Mouse (Mus musculus): Measurements from ENCODE around the gene Trappc3l. TPM values are rescaled to one million over a fixed set of nuclear protein-coding genes. Genes with fewer than 3 reads are reported as not detected.

Trappc3l gene
- polyA plus RNA-seq, 1 experiment from 2014 or later, result not detected

DNA sequence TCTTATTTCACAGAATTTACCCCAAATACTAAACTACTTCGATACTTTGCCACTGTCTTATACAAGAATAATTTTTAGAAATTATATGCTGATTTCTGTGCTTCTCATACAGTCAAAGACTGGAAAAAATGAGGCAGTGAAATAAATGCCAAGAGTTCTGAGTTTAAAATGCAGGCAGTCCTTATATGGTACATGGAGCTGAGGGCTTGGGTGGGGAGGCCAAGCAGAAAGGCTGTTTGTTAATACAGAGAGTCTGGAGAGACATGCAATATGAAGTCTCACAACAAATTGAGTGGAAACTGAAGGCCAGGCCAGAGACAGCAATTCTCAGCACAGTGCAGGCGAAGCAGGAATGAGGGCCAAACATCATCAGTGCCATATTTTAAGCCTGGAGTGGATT lies 51.1 kb downstream of the Trappc3l start:
- Histone ChIP-seq H3K9me3 (ENCODE audit: control insufficient read depth, low read length) (no peaks in the 10 kb centered on the region), H3K4me1 (ENCODE audit: control insufficient read depth, insufficient read depth, low read length) (no peaks in the 10 kb centered on the region), H3K4me2 (ENCODE audit: low read depth, low read length) (no peak overlapping the region), H3K36me3 (ENCODE audit: control insufficient read depth, insufficient read depth, low read length) (no peaks in the 10 kb centered on the region), H3K27ac (ENCODE audit: low read depth, low read length) (no peak overlapping the region), H3K9ac (replicated peaks; ENCODE audit: low read depth, low read length) (no peak overlapping the region), H3K4me3 (ENCODE audit: low read depth, low read length) (no peak overlapping the region), H3K27me3 (ENCODE audit: control insufficient read depth, insufficient read depth, low read length) (no peaks in the 10 kb centered on the region)
- WGBS, result 89% methylated on average over 2 of the region's 2 CpGs
- no peak for ATAC-seq (ENCODE audit: low read depth)

- 67% methylated on average over 3 of the region's 3 CpGs for WGBS
- H3K9me3 ChIP-seq (ENCODE audit: control insufficient read depth, low read length), result no peaks in the 10 kb centered on the region
Measured at GRCm38 (mm10) chr10:34089517-34089916, 52.1 kb downstream of the Trappc3l start.

DNA sequence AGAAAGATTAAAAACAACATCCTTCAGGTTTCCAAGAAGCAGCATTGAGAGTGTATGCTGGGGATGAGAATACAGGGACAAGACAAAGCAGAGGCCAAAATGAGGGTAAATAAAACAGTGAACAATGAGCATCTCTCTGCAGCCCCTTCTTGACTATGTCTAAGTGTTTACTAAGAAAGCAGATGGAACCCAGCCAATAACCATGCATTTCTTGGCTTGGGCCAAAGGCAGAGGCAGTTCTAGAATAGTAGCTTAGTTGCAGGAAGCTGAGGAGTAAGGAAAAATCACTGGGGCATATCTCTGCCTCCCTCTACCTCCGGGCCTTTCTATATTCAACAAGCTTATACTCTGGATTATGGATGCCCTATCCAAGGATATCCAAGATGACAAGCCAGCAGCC lies 53.1 kb downstream of the Trappc3l start:
- Histone ChIP-seq H3K4me1 (ENCODE audit: control insufficient read depth, insufficient read depth, low read length) (no peaks in the 10 kb centered on the region), H3K27me3 (ENCODE audit: control insufficient read depth, insufficient read depth, low read length) (no peaks in the 10 kb centered on the region), H3K9ac (replicated peaks; ENCODE audit: low read depth, low read length) (no peak overlapping the region), H3K4me3 (ENCODE audit: low read depth, low read length) (no peak overlapping the region), H3K9me3 (ENCODE audit: control insufficient read depth, low read length) (no peaks in the 10 kb centered on the region), H3K27ac (ENCODE audit: low read depth, low read length) (no peak overlapping the region), H3K36me3 (ENCODE audit: control insufficient read depth, insufficient read depth, low read length) (no peaks in the 10 kb centered on the region), H3K4me2 (ENCODE audit: low read depth, low read length) (no peak overlapping the region)
- WGBS, result 74% methylated on average over 1 of the region's 1 CpGs
- no peak for ATAC-seq (ENCODE audit: low read depth)

More at GRCm38 (mm10) chr10:34089517-34089916, 52.1 kb downstream of the Trappc3l start:
- Histone ChIP-seq H3K4me2 (ENCODE audit: low read depth, low read length) (no peak overlapping the region), H3K4me3 (ENCODE audit: low read depth, low read length) (no peak overlapping the region), H3K27ac (ENCODE audit: low read depth, low read length) (no peak overlapping the region), H3K9ac (replicated peaks; ENCODE audit: low read depth, low read length) (no peak overlapping the region), H3K36me3 (ENCODE audit: control insufficient read depth, insufficient read depth, low read length) (no peaks in the 10 kb centered on the region), H3K4me1 (ENCODE audit: control insufficient read depth, insufficient read depth, low read length) (no peaks in the 10 kb centered on the region), H3K27me3 (ENCODE audit: control insufficient read depth, insufficient read depth, low read length) (no peaks in the 10 kb centered on the region)
- ATAC-seq (ENCODE audit: low read depth), result no peak

- Histone ChIP-seq H3K36me3 (ENCODE audit: control insufficient read depth, insufficient read depth, low read length) (no peaks in the 10 kb centered on the region), H3K9me3 (ENCODE audit: control insufficient read depth, low read length) (no peaks in the 10 kb centered on the region), H3K4me1 (ENCODE audit: control insufficient read depth, insufficient read depth, low read length) (no peaks in the 10 kb centered on the region), H3K4me2 (ENCODE audit: low read depth, low read length) (no peak overlapping the region), H3K9ac (replicated peaks; ENCODE audit: low read depth, low read length) (no peak overlapping the region), H3K4me3 (ENCODE audit: low read depth, low read length) (no peak overlapping the region), H3K27ac (ENCODE audit: low read depth, low read length) (no peak overlapping the region), H3K27me3 (ENCODE audit: control insufficient read depth, insufficient read depth, low read length) (no peaks in the 10 kb centered on the region)
- 81% methylated on average over 5 of the region's 5 CpGs for WGBS
- no peak for ATAC-seq (ENCODE audit: low read depth)
Measured at GRCm38 (mm10) chr10:34091888-34092287, 54.5 kb downstream of the Trappc3l start.

- Histone ChIP-seq H3K9ac (replicated peaks; ENCODE audit: low read depth, low read length) (no peak overlapping the region), H3K4me3 (ENCODE audit: low read depth, low read length) (no peak overlapping the region), H3K36me3 (ENCODE audit: control insufficient read depth, insufficient read depth, low read length) (no peaks in the 10 kb centered on the region), H3K4me1 (ENCODE audit: control insufficient read depth, insufficient read depth, low read length) (no peaks in the 10 kb centered on the region), H3K27ac (ENCODE audit: low read depth, low read length) (no peak overlapping the region), H3K4me2 (ENCODE audit: low read depth, low read length) (no peak overlapping the region), H3K27me3 (ENCODE audit: control insufficient read depth, insufficient read depth, low read length) (no peaks in the 10 kb centered on the region), H3K9me3 (ENCODE audit: control insufficient read depth, low read length) (no peaks in the 10 kb centered on the region)
- no peak for ATAC-seq (ENCODE audit: low read depth)
- 62% methylated on average over 2 of the region's 2 CpGs for WGBS
Measured at GRCm38 (mm10) chr10:34095147-34095546, 57.8 kb downstream of the Trappc3l start.

GRCm38 (mm10) chr10:34095964-34096363 lies 58.6 kb downstream of the Trappc3l start:
- H3K4me2 ChIP-seq (ENCODE audit: low read depth, low read length), result peak overlapping the region; percentile 38
- ATAC-seq (ENCODE audit: low read depth), result peak; percentile 31
- no peaks in the 10 kb centered on the region for H3K9me3 ChIP-seq (ENCODE audit: control insufficient read depth, low read length)
- H3K27ac ChIP-seq (ENCODE audit: low read depth, low read length), result no peak overlapping the region
- H3K27me3 ChIP-seq (ENCODE audit: control insufficient read depth, insufficient read depth, low read length), result no peaks in the 10 kb centered on the region
- H3K4me3 ChIP-seq (ENCODE audit: low read depth, low read length), result peak overlapping the region; percentile 10; the same call in 1 of the 2 replicates
- H3K9ac ChIP-seq (replicated peaks; ENCODE audit: low read depth, low read length), result peak overlapping the region; percentile 29; the same call in 1 of the 2 replicates
- H3K36me3 ChIP-seq (ENCODE audit: control insufficient read depth, insufficient read depth, low read length), result no peaks in the 10 kb centered on the region
- no peaks in the 10 kb centered on the region for H3K4me1 ChIP-seq (ENCODE audit: control insufficient read depth, insufficient read depth, low read length)
- WGBS, result 54% methylated on average over 12 of the region's 12 CpGs

DNA sequence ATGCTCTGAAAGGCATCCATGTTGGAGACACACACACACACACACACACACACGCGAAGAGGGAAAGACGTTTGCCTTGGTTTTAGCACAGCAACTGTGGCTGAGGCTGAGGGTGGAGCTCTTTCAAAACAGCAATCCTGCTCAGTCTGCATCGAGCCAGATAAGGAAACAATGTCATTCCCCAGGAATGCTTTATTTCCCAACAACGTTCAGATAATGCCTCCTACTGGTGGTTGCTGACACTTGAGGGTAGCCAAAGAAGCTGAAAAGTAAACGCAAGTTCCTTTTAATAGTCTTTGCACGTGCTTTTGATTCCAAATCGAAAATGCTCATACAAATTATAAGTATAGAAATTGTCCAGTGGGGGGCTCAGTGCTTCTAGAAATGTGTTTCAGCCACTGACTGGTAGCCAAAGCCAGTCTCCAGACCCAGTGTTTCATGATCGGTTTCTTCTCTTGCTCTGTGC lies 59.1 kb downstream of the Trappc3l start, which contains the start of gene Calhm5:
Gene Calhm5 (minus strand): TSS at position 102 of the 466 bp plus-strand sequence.
- Histone ChIP-seq H3K9ac (replicated peaks; ENCODE audit: low read depth, low read length) (peak within 1 kb of the TSS; percentile 29; the same call in 1 of the 2 replicates), H3K4me1 (ENCODE audit: control insufficient read depth, insufficient read depth, low read length) (no peaks in the 10 kb centered on the region), H3K4me2 (ENCODE audit: low read depth, low read length) (peak within 1 kb of the TSS; percentile 38), H3K4me3 (ENCODE audit: low read depth, low read length) (peak within 1 kb of the TSS; percentile 10; the same call in 1 of the 2 replicates), H3K27ac (ENCODE audit: low read depth, low read length) (no peak within 1 kb of the TSS), H3K27me3 (ENCODE audit: control insufficient read depth, insufficient read depth, low read length) (no peaks in the 10 kb centered on the region), H3K36me3 (ENCODE audit: control insufficient read depth, insufficient read depth, low read length) (no peaks in the 10 kb centered on the region), H3K9me3 (ENCODE audit: control insufficient read depth, low read length) (no peaks in the 10 kb centered on the region)
- peak; percentile 76 for ATAC-seq (ENCODE audit: low read depth)
- 23% methylated on average over 9 of the region's 9 CpGs for WGBS

DNA sequence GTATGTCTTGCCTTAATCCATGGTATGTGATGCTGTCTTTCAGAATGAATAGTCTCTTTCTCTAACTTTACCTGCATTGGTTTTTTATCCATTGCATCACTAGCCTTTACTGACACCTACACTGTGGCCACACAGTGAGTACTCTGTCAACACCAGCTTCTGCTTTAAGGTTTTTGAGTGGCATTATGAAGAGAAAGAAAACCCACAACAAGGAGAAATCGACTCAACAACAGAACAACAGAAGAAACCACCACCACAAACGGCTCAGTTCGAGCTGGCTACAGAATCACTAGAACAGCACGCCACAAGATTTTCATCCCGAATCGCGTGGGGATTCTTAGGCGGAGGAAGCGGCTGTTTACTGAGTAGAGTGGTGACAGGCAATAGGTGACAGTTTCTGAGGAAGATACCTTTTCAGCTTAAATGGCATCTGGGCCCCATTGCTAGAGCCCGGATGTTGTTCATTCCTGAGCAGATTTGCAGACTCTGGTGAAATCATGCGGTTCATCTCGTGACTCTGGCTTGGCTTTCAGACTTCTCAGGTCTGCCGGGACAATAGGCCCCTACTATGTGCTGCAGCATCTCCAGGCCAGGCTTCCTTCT lies 73.6 kb downstream of the Trappc3l start:
- Histone ChIP-seq H3K4me1 (ENCODE audit: control insufficient read depth, insufficient read depth, low read length) (no peaks in the 10 kb centered on the region), H3K27me3 (ENCODE audit: control insufficient read depth, insufficient read depth, low read length) (no peaks in the 10 kb centered on the region), H3K4me3 (ENCODE audit: low read depth, low read length) (no peak overlapping the region), H3K9me3 (ENCODE audit: control insufficient read depth, low read length) (no peaks in the 10 kb centered on the region), H3K36me3 (ENCODE audit: control insufficient read depth, insufficient read depth, low read length) (no peaks in the 10 kb centered on the region), H3K9ac (replicated peaks; ENCODE audit: low read depth, low read length) (no peak overlapping the region), H3K4me2 (ENCODE audit: low read depth, low read length) (no peak overlapping the region), H3K27ac (ENCODE audit: low read depth, low read length) (no peak overlapping the region)
- ATAC-seq (ENCODE audit: low read depth), result no peak
- 92% methylated on average over 13 of the region's 13 CpGs for WGBS

DNA sequence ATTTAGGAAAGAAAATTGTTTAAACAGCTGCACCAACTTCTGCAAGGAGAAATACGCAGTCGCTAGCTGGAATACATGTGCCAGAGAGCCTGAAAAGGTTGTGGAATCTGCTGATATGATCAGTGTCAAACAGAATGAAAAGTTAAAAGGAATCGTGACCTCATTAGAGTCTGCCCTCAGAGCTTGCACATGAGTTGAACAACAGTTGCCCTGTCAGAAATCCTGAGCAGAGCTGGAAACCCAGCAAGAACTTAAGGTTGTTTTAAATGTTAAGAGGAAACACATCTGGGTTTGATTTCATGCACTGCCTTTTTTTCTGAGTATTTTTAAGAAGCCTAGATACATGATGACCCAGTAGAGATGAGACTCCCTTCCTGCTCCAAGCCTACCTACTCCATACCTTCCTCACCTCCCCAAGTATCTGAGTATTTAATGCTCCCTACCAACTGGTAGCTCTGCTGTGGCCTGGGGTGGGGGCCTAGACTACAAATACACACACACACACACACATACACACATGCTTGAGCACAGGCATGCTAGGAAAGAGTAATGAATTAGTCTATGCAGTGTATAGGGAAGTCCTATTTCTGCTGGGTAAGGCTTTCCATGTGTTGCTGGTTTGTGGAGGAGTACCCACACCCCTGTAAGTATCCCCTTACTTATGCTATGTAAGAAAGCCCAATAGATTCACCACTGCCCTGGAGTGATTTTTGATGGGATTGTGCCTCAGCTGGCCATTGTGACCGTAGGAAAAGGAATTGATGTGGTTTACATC lies 74.8 kb downstream of the Trappc3l start:
- H3K9ac ChIP-seq (replicated peaks; ENCODE audit: low read depth, low read length), result no peak overlapping the region
- no peaks in the 10 kb centered on the region for H3K9me3 ChIP-seq (ENCODE audit: control insufficient read depth, low read length)
- no peaks in the 10 kb centered on the region for H3K36me3 ChIP-seq (ENCODE audit: control insufficient read depth, insufficient read depth, low read length)
- no peak overlapping the region for H3K4me3 ChIP-seq (ENCODE audit: low read depth, low read length)
- H3K27me3 ChIP-seq (ENCODE audit: control insufficient read depth, insufficient read depth, low read length), result no peaks in the 10 kb centered on the region
- WGBS, result 83% methylated on average over 4 of the region's 4 CpGs
- H3K27ac ChIP-seq (ENCODE audit: low read depth, low read length), result no peak overlapping the region
- no peak overlapping the region for H3K4me2 ChIP-seq (ENCODE audit: low read depth, low read length)
- H3K4me1 ChIP-seq (ENCODE audit: control insufficient read depth, insufficient read depth, low read length), result no peaks in the 10 kb centered on the region
- ATAC-seq (ENCODE audit: low read depth), result no peak
